Mouse (Mus musculus): Measurements from ENCODE around the gene Bckdhb. TPM values are rescaled to one million over a fixed set of nuclear protein-coding genes. Genes with fewer than 3 reads are reported as not detected.

The Bckdhb gene
- polyA plus RNA-seq (2012; rRNA removed) (8.2 and 14.1 TPM in 2 replicates), polyA plus RNA-seq (2014; fragmentation: Nextera tagmentation; extraction: Ambion mirVana) (23.1 and 24.1 TPM in 2 replicates)

DNA sequence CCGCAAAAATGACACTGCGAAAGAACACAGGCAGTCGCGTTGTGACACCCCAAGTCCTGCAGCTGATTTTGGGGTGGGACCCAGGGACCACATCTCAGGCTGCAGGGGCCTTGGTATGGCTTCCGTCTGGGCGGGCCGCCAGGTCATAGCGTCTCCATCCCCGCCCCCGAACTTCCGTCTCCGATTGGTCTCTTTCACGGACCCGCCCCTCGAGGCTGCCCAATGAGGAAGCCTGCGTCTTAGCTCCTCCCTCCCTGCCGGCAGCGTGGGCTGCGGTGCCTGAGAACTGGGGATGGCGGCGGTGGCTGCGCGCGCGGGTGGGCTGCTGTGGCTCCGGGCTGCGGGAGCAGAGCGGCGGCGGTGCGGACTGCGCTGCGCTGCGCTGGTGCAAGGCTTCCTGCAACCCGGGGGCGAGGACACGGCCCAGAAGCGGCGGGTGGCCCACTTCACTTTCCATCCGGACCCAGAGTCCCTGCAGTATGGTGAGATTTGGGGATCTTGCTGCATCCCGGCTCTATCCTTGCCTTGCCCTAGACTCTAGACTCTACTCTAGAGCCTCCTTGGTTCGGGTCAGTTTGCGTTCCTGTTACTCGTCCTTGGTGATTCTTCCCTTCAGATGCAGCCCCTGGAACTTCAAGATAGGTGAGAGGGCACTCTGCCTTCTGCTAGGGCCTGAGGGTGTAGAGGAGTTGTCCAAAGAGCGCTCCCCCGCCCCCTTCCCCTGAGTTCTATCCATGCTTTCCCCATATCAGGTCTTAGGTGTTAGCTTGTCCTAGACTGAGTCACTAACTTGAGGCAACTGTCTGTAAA lies at the start of gene Bckdhb:
Bckdhb (plus strand) TSS at position 268 of the 810 bp plus-strand sequence.
- H3K4me2 ChIP-seq (ENCODE audit: low read depth), result peak within 1 kb of the TSS; percentile 81
- H3K9me3 ChIP-seq (ENCODE audit: control insufficient read depth, low read length), result no peaks in the 10 kb centered on the region
- H3K4me3 ChIP-seq (ENCODE audit: insufficient read depth in 1 of 2, low read depth in 2 of 2, low read length in 2 of 2), result peak within 1 kb of the TSS; percentile 63 to 69
- TF ChIP-seq CTCF (IDR thresholded peaks at IDR 0.05; ENCODE audit: low read depth), result no peak
- no peak for TF ChIP-seq EP300 (IDR thresholded peaks at IDR 0.05; ENCODE audit: low read depth)
- H3K4me1 ChIP-seq (replicated peaks; ENCODE audit: control insufficient read depth in 2 of 2, insufficient read depth in 2 of 2, low read length in 1 of 2), result no peaks in the 10 kb centered on the region
- no peak within 1 kb of the TSS for H3K27ac ChIP-seq
- H3K27me3 ChIP-seq (ENCODE audit: control insufficient read depth, insufficient read depth, low read length), result no peaks in the 10 kb centered on the region
- peak within 1 kb of the TSS; percentile 53 for H3K9ac ChIP-seq (replicated peaks)
- peak; percentile 80 to 82 (median 80) for DNase-seq (ENCODE audit: low read depth in 3 of 3, low spot score in 3 of 3)
- ATAC-seq (ENCODE audit: insufficient read depth), result peak; percentile 97
- under 1% methylated on average over 46 of the region's 46 CpGs for WGBS (ENCODE audit: insufficient replicate concordance)
- no peaks in the 10 kb centered on the region for H3K36me3 ChIP-seq (replicated peaks; ENCODE audit: control insufficient read depth, insufficient read depth, low read depth)

GRCm38 (mm10) chr9:83882191-83882590 lies 42.8 kb upstream of the Bckdhb start:
- Histone ChIP-seq H3K9me3 (ENCODE audit: control insufficient read depth, low read length) (no peaks in the 10 kb centered on the region), H3K36me3 (replicated peaks; ENCODE audit: control insufficient read depth, insufficient read depth, low read depth) (no peaks in the 10 kb centered on the region), H3K27me3 (ENCODE audit: control insufficient read depth, insufficient read depth, low read length) (no peaks in the 10 kb centered on the region), H3K4me2 (ENCODE audit: low read depth) (no peak overlapping the region), H3K4me3 (ENCODE audit: insufficient read depth in 1 of 2, low read depth in 2 of 2, low read length in 2 of 2) (no peak overlapping the region), H3K27ac (no peak overlapping the region), H3K4me1 (replicated peaks; ENCODE audit: control insufficient read depth in 2 of 2, insufficient read depth in 2 of 2, low read length in 1 of 2) (no peaks in the 10 kb centered on the region), H3K9ac (replicated peaks) (no peak overlapping the region)
- DNase-seq (ENCODE audit: low read depth in 3 of 3, low spot score in 3 of 3) (no peak), ATAC-seq (ENCODE audit: insufficient read depth) (no peak)
- 68% methylated on average over 6 of the region's 6 CpGs for WGBS (ENCODE audit: insufficient replicate concordance)
- no peak for TF ChIP-seq CTCF (IDR thresholded peaks at IDR 0.05; ENCODE audit: low read depth)
- TF ChIP-seq EP300 (IDR thresholded peaks at IDR 0.05; ENCODE audit: low read depth), result no peak

DNA sequence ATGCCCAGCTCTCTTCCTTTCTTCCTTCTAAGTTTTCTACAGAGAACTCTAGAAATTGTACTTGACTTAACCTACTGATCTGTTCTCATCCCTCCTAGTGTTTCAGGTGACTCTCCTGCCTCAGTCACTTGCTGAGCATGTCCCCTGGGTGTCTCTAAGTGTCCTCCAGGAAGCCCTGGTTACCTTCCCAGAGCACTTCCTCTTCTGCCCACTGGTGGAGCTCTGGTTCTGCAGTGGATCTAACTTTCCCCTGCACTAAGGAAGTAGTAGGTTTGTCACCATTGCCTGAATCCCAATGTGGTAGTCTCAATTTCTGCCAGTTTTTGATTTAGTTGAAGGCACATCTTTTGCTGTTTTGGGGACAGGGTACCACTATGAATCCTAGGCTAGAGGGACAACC lies 38.8 kb upstream of the Bckdhb start:
- no peaks in the 10 kb centered on the region for H3K4me1 ChIP-seq (replicated peaks; ENCODE audit: control insufficient read depth in 2 of 2, insufficient read depth in 2 of 2, low read length in 1 of 2)
- H3K4me2 ChIP-seq (ENCODE audit: low read depth), result no peak overlapping the region
- H3K27ac ChIP-seq, result no peak overlapping the region
- no peak overlapping the region for H3K4me3 ChIP-seq (ENCODE audit: insufficient read depth in 1 of 2, low read depth in 2 of 2, low read length in 2 of 2)
- H3K27me3 ChIP-seq (ENCODE audit: control insufficient read depth, insufficient read depth, low read length), result no peaks in the 10 kb centered on the region
- H3K9ac ChIP-seq (replicated peaks), result no peak overlapping the region
- no peak for ATAC-seq (ENCODE audit: insufficient read depth)
- TF ChIP-seq CTCF (IDR thresholded peaks at IDR 0.05; ENCODE audit: low read depth), result peak; percentile 38
- no peak for TF ChIP-seq EP300 (IDR thresholded peaks at IDR 0.05; ENCODE audit: low read depth)
- DNase-seq (ENCODE audit: low read depth in 3 of 3, low spot score in 3 of 3), result no peak
- no peaks in the 10 kb centered on the region for H3K9me3 ChIP-seq (ENCODE audit: control insufficient read depth, low read length)
- H3K36me3 ChIP-seq (replicated peaks; ENCODE audit: control insufficient read depth, insufficient read depth, low read depth), result no peaks in the 10 kb centered on the region

- no peak for ATAC-seq (ENCODE audit: insufficient read depth)
These were observed 36.7 kb upstream of the Bckdhb start for GRCm38 (mm10) chr9:83888214-83888613.

GRCm38 (mm10) chr9:83893073-83893472 lies 31.9 kb upstream of the Bckdhb start:
- no peak overlapping the region for H3K4me3 ChIP-seq (ENCODE audit: insufficient read depth in 1 of 2, low read depth in 2 of 2, low read length in 2 of 2)
- DNase-seq (ENCODE audit: low read depth in 3 of 3, low spot score in 3 of 3), result no peak

More at GRCm38 (mm10) chr9:83888214-83888613, 36.7 kb upstream of the Bckdhb start:
- DNase-seq (ENCODE audit: low read depth in 3 of 3, low spot score in 3 of 3), result no peak
- no peak overlapping the region for H3K27ac ChIP-seq
- no peaks in the 10 kb centered on the region for H3K4me1 ChIP-seq (replicated peaks; ENCODE audit: control insufficient read depth in 2 of 2, insufficient read depth in 2 of 2, low read length in 1 of 2)
- no peak overlapping the region for H3K4me3 ChIP-seq (ENCODE audit: insufficient read depth in 1 of 2, low read depth in 2 of 2, low read length in 2 of 2)
- H3K9ac ChIP-seq (replicated peaks), result no peak overlapping the region
- H3K27me3 ChIP-seq (ENCODE audit: control insufficient read depth, insufficient read depth, low read length), result no peaks in the 10 kb centered on the region
- no peaks in the 10 kb centered on the region for H3K9me3 ChIP-seq (ENCODE audit: control insufficient read depth, low read length)
- no peaks in the 10 kb centered on the region for H3K36me3 ChIP-seq (replicated peaks; ENCODE audit: control insufficient read depth, insufficient read depth, low read depth)
- TF ChIP-seq CTCF (IDR thresholded peaks at IDR 0.05; ENCODE audit: low read depth) (no peak), EP300 (IDR thresholded peaks at IDR 0.05; ENCODE audit: low read depth) (no peak)
- H3K4me2 ChIP-seq (ENCODE audit: low read depth), result no peak overlapping the region
- WGBS (ENCODE audit: insufficient replicate concordance), result 71% methylated on average over 5 of the region's 5 CpGs

More at GRCm38 (mm10) chr9:83893073-83893472, 31.9 kb upstream of the Bckdhb start:
- ATAC-seq (ENCODE audit: insufficient read depth), result no peak
- no peak overlapping the region for H3K27ac ChIP-seq
- no peak overlapping the region for H3K9ac ChIP-seq (replicated peaks)
- no peaks in the 10 kb centered on the region for H3K27me3 ChIP-seq (ENCODE audit: control insufficient read depth, insufficient read depth, low read length)
- H3K36me3 ChIP-seq (replicated peaks; ENCODE audit: control insufficient read depth, insufficient read depth, low read depth), result no peaks in the 10 kb centered on the region
- WGBS (ENCODE audit: insufficient replicate concordance), result 52% methylated on average over 8 of the region's 8 CpGs
- H3K4me2 ChIP-seq (ENCODE audit: low read depth), result no peak overlapping the region
- H3K4me1 ChIP-seq (replicated peaks; ENCODE audit: control insufficient read depth in 2 of 2, insufficient read depth in 2 of 2, low read length in 1 of 2), result no peaks in the 10 kb centered on the region
- no peak for TF ChIP-seq CTCF (IDR thresholded peaks at IDR 0.05; ENCODE audit: low read depth)
- no peak for TF ChIP-seq EP300 (IDR thresholded peaks at IDR 0.05; ENCODE audit: low read depth)
- H3K9me3 ChIP-seq (ENCODE audit: control insufficient read depth, low read length), result no peaks in the 10 kb centered on the region

Data from liver, embryonic 14.5 days (tissue).